ENCODE assay signal across 8 mouse cellular contexts in the genomic region with DNA sequence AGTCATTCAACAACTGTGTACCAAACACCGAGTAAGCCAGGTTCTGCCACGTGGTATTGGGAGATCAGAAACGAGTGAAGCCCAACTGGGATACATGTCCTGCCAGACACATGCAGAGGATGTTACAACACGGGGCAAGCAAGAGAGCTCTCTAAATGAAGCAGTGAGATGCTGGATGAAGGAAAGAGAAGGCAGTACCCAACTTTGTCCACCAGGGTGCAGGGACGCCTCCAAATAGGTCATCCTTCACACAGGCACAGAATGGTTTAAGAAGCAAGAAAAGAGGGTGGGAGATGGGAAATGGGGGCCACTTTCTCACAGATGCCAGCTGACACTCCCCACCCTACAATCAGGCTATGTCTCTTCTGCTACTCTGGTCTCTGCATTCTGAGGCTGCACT.
DNase-seq lines count a peak whose midpoint lies in the region; ATAC-seq lines count a peak whose summit lies in the region.

No protein-coding gene starts in this region.

- ATAC-seq in erythroid progenitor cell, adult 5-6 weeks (replicated peaks; ENCODE audit: low FRiP score, poor library complexity, severe bottlenecking): no peak

- DNase-seq in heart, adult 8-10 months (ENCODE audit: low spot score): peak; percentile 25
- no peak for DNase-seq in heart, postnatal 25 days (ENCODE audit: low spot score)
- DNase-seq in urinary bladder, postnatal 14 days (ENCODE audit: low spot score): peak; percentile 41
- no peak for DNase-seq in urinary bladder, postnatal 10 days (ENCODE audit: low spot score)
- DNase-seq in cerebellum, adult 9-11 months: peak; percentile 22
- peak; percentile 34 to 43 for DNase-seq in heart, postnatal 36 days
- DNase-seq in lung, postnatal 25 days (ENCODE audit: low spot score): peak; percentile 29

- intact Hi-C loops in heart, postnatal 25 days (cut with DNase I): loop anchor here (5.0 kb wide), 1 partner anchor 354 kb away; a partner anchor contains a TSS
- intact Hi-C loops in heart, postnatal 36 days (cut with DNase I): loop anchor here (5.0 kb wide), 3 partner anchors 199 to 549 kb away; a partner anchor contains a TSS

Comparison
In these comparisons a context has a peak if more than half of its experiments do, and no peak if none do; other contexts are left out.
1. DNase-seq: peak in heart, adult 8-10 months (single experiment), urinary bladder, postnatal 14 days (single experiment), cerebellum, adult 9-11 months (single experiment), heart, postnatal 36 days (2 of 2) and lung, postnatal 25 days (single experiment); none in heart, postnatal 25 days (single experiment) and urinary bladder, postnatal 10 days (single experiment).